Mouse (Mus musculus) heart, adult 2 months (tissue): Measurements from ENCODE around the gene Tnnc1. TPM values are rescaled to one million over a fixed set of nuclear protein-coding genes. Genes with fewer than 3 reads are reported as not detected.

ENCODE experiments used
- DNase-seq, 2 experiments: peaks; one replicate each; pipeline ENCODE4 v3.0.0; 2021
- H3K27ac ChIP-seq: fragments of 200-600 bp; 2 replicates; pipeline ENCODE4 v1.8.1; 2022
- H3K27me3 ChIP-seq: fragments of 200-500 bp; 2 replicates; pipeline ENCODE4 v1.6.1; 2012; ENCODE audit warnings: mild to moderate bottlenecking, low read length, inconsistent platforms, mixed read lengths; ENCODE audit not compliant: control insufficient read depth, insufficient read depth
- H3K36me3 ChIP-seq: fragments of 200-500 bp; 2 replicates; pipeline ENCODE4 v1.6.1; 2012; ENCODE audit warnings: low read length, inconsistent platforms; ENCODE audit not compliant: control insufficient read depth, insufficient read depth
- H3K4me1 ChIP-seq: fragments of 200-500 bp; 2 replicates; pipeline ENCODE4 v1.6.1; 2011; ENCODE audit warnings: low read length; ENCODE audit not compliant: control insufficient read depth, insufficient read depth
- H3K4me3 ChIP-seq: fragments of 200-600 bp; 2 replicates; pipeline ENCODE4 v1.8.1; 2022
- H3K79me2 ChIP-seq: fragments of 200-500 bp; replicated peaks from 2 replicates; pipeline ENCODE4 v1.6.1; 2012; ENCODE audit warnings: mild to moderate bottlenecking, inconsistent platforms, low read length, moderate library complexity, mixed read lengths; ENCODE audit not compliant: control insufficient read depth, insufficient read depth
- H3K9ac ChIP-seq: fragments of 200-500 bp; 2 replicates; pipeline ENCODE4 v1.6.1; 2012; ENCODE audit warnings: low read depth, mild to moderate bottlenecking, control low read depth, inconsistent platforms, low read length, mixed read lengths
- CTCF ChIP-seq: fragments of 200-600 bp; IDR thresholded peaks from 2 replicates; pipeline ENCODE4 v1.8.1; 2022; ENCODE audit warnings: antibody characterized with exemption, mild to moderate bottlenecking, moderate library complexity
- EP300 ChIP-seq: fragments of 200-500 bp; IDR thresholded peaks from 2 replicates; pipeline ENCODE4 v1.6.1; 2011; ENCODE audit warnings: low read depth, low read length, control low read depth; ENCODE audit not compliant: insufficient read depth
- POLR2A ChIP-seq: fragments of 200-500 bp; IDR thresholded peaks from 2 replicates; pipeline ENCODE4 v1.6.1; 2011; ENCODE audit warnings: mild to moderate bottlenecking, low read depth, low read length, control low read depth; ENCODE audit not compliant: insufficient read depth
- WGBS: fragments of 180-500 bp; shearing (Covaris S2); methylation state at CpG from one replicate; pipeline ENCODE4 v1.1.7; 2018; 5-methylcytosine and 5-hydroxymethylcytosine counted together
- intact Hi-C: fragments of 180-260 bp; cut with DNase I; formaldehyde crosslinking; loops from one replicate; pipeline ENCODE4 v1.15.1; 2025
- polyA plus RNA-seq: library from polyadenylated mRNA; depleted of rRNA; stranded (reverse); fragments of >200 nt; gene quantifications from 2 replicates; pipeline ENCODE4 v1.2.3, GENCODE M21; 2012
- total RNA-seq, 2 experiments: library from RNA; stranded (reverse); gene quantifications; 2 replicates each; pipeline ENCODE4 v1.2.3; 2021

The Tnnc1 gene
- total and polyA plus RNA-seq, 3 experiments, result 4,851 to 5,508 (median 5,084) TPM

DNA sequence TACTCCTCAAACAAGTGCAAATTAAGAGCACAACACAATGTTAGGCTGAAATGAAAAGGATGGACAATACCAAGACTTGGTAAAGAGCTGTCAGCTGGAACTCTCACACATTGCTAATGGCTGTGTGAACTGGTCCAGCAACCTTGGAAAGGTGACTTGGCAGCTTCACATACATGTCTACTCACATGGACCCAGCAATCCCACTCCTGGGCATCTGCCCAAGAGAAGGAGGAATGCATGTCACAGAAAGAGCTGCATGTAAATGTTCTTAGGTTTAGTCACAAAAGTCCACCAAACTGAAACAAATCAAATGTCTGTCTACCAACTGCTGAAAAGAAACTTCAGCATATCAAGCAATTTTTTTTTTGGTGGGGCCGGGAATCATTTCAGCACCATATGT lies 37.8 kb downstream of the Tnnc1 start:
- no peak overlapping the region for H3K4me3 ChIP-seq
- no peaks in the 10 kb centered on the region; the same call in 1 of the 2 replicates for H3K4me1 ChIP-seq
- intact Hi-C loops, result no loop called here
- DNase-seq, result no peak
- no peak overlapping the region for H3K9ac ChIP-seq
- no peak overlapping the region for H3K27ac ChIP-seq
- no peaks in the 10 kb centered on the region for H3K36me3 ChIP-seq
- 55% methylated on average over 1 of the region's 1 CpGs for WGBS
- TF ChIP-seq CTCF, result no peak
- TF ChIP-seq EP300, result no peak
- no peak for TF ChIP-seq POLR2A
- no peaks in the 10 kb centered on the region for H3K27me3 ChIP-seq
- no peaks in the 10 kb centered on the region for H3K79me2 ChIP-seq

DNA sequence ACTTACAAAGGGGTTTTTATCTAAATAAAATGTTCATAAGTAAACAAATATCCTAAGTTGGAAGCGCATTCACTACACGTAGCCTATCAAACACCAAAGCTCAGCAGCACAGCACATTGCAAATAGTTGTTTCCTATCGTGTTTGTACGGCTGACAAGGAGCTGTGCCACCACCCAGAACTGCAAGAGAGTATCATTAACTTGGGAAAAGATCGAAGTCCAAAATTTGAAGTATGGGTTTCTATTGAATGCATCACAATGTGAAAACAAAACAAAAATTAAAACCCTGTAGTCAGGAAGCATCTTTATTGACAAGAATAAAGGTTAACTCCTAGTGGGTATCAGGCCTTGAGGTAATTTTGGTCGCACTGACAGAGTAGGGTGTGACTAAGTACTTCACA lies 40.3 kb downstream of the Tnnc1 start:
- no peak for DNase-seq
- H3K36me3 ChIP-seq, result no peaks in the 10 kb centered on the region; the same call in 1 of the 2 replicates
- no peak overlapping the region for H3K4me3 ChIP-seq
- H3K9ac ChIP-seq, result no peak overlapping the region
- H3K27me3 ChIP-seq, result no peaks in the 10 kb centered on the region
- intact Hi-C loops, result no loop called here
- TF ChIP-seq POLR2A (no peak), EP300 (no peak), CTCF (no peak)
- no peak overlapping the region for H3K27ac ChIP-seq
- H3K4me1 ChIP-seq, result peaks cover 3% of the 10 kb centered on the region
- H3K79me2 ChIP-seq, result no peaks in the 10 kb centered on the region
- 95% methylated on average over 6 of the region's 6 CpGs for whole genome bisulfite sequencing

DNA sequence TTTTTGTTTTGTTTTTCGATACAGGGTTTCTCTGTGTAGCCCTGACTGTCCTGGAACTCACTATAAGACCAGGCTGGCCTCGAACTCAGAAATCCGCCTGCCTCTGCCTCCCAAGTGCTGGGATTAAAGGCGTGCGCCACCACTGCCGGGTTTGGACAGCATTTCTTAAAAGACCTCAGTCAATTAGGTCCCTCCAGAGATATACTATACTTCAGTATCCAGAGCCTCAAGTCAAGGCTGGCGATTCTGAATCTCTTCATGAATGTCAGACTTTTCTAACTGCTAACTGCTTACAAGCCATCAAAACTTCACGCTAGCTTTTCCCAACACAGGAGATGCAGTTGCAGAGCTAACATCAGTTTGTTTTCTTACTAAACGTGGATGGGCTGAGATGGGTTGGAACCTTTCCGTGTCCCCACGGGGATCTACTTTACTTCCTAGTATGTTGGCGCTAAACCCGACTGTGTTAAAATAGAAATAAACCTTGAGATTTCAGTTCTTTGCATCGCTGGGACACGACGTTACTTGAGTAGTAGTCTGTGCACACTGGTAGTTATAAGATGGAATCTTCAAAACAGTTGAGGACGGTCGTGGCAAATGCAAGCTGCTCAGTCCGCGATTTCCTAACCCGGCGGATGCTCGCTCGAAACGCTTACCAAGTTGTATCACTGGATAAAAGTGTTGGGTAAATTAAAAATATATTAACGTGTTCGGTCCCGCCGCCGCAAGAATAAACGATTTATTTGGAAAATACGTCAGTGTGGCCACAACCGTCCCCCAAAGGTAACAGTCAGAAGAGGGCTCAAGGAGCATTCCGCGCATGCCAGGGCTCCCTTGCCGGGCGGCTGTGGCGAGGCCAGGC lies 42.3 kb downstream of the Tnnc1 start:
- intact Hi-C loops, result loop anchor here (2.0 to 5.0 kb wide), 3 partner anchors 34 to 118 kb away; partner anchors contain the start of genes Capn7, Nisch, Nt5dc2 and Sema3g
- Histone ChIP-seq H3K36me3 (no peaks in the 10 kb centered on the region; the same call in 1 of the 2 replicates), H3K27ac (peak overlapping the region; percentile 90), H3K27me3 (no peaks in the 10 kb centered on the region), H3K4me3 (peak overlapping the region; percentile 99), H3K79me2 (no peaks in the 10 kb centered on the region), H3K9ac (peak overlapping the region; percentile 93), H3K4me1 (peaks cover 3% of the 10 kb centered on the region)
- WGBS, result 13% methylated on average over 38 of the region's 38 CpGs
- no peak for DNase-seq
- TF ChIP-seq EP300, result no peak
- TF ChIP-seq CTCF, result no peak
- no peak for TF ChIP-seq POLR2A

DNA sequence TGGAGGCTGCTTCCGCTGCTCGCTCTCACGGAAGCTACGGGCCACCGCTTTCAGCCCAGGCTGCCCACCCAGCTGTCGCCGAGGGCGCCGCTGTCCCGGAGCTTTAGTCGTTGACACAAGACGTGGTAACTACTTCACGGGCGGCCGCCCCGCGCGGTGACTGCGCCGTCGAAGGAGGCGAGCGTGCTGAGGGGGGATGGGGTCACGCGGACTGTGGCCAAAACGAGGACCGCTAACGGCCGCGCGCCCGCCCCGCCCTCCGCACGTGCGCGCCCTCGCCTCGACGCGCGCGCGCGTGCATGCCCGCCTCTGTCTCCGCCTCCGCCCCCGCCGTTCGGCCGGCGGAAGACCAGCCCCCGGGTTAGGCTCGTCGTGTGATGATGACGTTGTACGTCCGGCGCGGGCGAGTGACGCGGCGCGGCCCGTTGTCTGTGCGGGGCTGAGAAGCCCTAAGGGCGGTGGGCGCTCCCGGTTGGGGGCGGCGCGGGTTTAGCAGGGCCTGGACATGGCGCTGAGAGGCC lies 43.0 kb downstream of the Tnnc1 start, which contains the start of the genes Phf7 and Bap1:
Gene Phf7, minus strand, starts transcription at position 234 of the 521 bp plus-strand sequence.
Gene Bap1, plus strand, starts transcription at position 367 of the 521 bp plus-strand sequence.
- Histone ChIP-seq H3K79me2 (no peaks in the 10 kb centered on the region), H3K9ac (peak within 1 kb of the TSS; percentile 93), H3K27me3 (no peaks in the 10 kb centered on the region), H3K4me3 (peak within 1 kb of the TSS; percentile 99), H3K27ac (peak within 1 kb of the TSS; percentile 90), H3K4me1 (peaks cover 3% of the 10 kb centered on the region), H3K36me3 (no peaks in the 10 kb centered on the region; the same call in 1 of the 2 replicates)
- DNase-seq, result peak; percentile 96 to 99
- intact Hi-C loops, result loop anchor here (2.0 to 5.0 kb wide), 3 partner anchors 34 to 119 kb away; partner anchors contain the start of genes Capn7, Nisch, Nt5dc2 and Sema3g
- TF ChIP-seq POLR2A (peak; percentile 81), CTCF (peak; percentile 41), EP300 (0 out of 2 replicates have a peak, but pooled peaks have one; percentile 40)
- under 1% methylated on average over 72 of the region's 75 CpGs for WGBS

DNA sequence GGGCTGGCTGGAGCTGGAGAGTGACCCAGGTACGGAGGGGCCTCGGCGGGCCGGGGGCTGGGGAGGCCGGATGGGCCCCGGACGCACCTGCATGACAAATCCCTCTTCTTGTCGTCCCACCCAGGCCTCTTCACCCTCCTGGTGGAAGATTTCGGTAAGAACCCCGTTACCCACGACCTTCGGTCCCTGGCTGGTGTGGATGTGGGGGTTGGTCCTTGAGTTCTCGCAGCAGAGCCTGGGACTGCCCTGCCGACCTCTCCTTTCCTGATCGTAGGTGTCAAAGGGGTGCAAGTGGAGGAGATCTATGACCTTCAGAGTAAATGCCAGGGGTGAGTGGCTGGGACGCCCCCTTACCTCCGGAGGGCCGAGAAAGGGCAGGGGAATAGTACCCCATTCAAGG lies 43.5 kb downstream of the Tnnc1 start:
- H3K4me1 ChIP-seq, result peaks cover 3% of the 10 kb centered on the region
- H3K9ac ChIP-seq, result peak overlapping the region; percentile 92
- intact Hi-C loops, result loop anchor here (2.0 to 5.0 kb wide), 3 partner anchors 35 to 119 kb away; partner anchors contain the start of genes Capn7, Nisch, Nt5dc2 and Sema3g
- H3K79me2 ChIP-seq, result no peaks in the 10 kb centered on the region
- H3K27ac ChIP-seq, result peak overlapping the region; percentile 90
- H3K4me3 ChIP-seq, result peak overlapping the region; percentile 99
- no peak for DNase-seq
- no peaks in the 10 kb centered on the region; the same call in 1 of the 2 replicates for H3K36me3 ChIP-seq
- under 1% methylated on average over 18 of the region's 18 CpGs for WGBS
- no peaks in the 10 kb centered on the region for H3K27me3 ChIP-seq
- TF ChIP-seq CTCF (no peak), POLR2A (no peak), EP300 (no peak)
